Mouse (Mus musculus): ENCODE data around the gene Pdp2.
"Not testable (repeated sequence)": the region's sequence is repeated elsewhere in the genome, so short reads cannot be mapped to it uniquely, and the experiment has no call there.

Pdp2 gene

GRCm38 (mm10) chr8:104635004-104635710 is 43.9 kb downstream of the Pdp2 start:
- peak; percentile 0 to 1 for DNase-seq

GRCm38 (mm10) chr8:104638010-104638409 is 46.8 kb downstream of the Pdp2 start:
- DNase-seq = no peak

GRCm38 (mm10) chr8:104640241-104640640 is 49.0 kb downstream of the Pdp2 start:
- DNase-seq = no peak

- DNase-seq = no peak
Measured at GRCm38 (mm10) chr8:104640831-104641370, 49.6 kb downstream of the Pdp2 start.

- peak; percentile 87 to 90 for DNase-seq
Measured at GRCm38 (mm10) chr8:104641426-104642323, 50.4 kb downstream of the Pdp2 start, which contains the start of gene Ciao2b. TSS of gene Ciao2b (minus strand) at chr8:104641965.

GRCm38 (mm10) chr8:104642324-104642654 is 51.0 kb downstream of the Pdp2 start:
- DNase-seq = no peak

GRCm38 (mm10) chr8:104644187-104644586 is 52.9 kb downstream of the Pdp2 start:
- not testable (repeated sequence) for DNase-seq

Measured in kidney, adult 8-10 months (tissue).